Mouse (Mus musculus) hindbrain, embryonic 11.5 days (tissue): ENCODE data around the gene Kcna6. TPM values are rescaled to one million over a fixed set of nuclear protein-coding genes. Genes with fewer than 3 reads are reported as not detected.

Experiments
- ATAC-seq: fragments of 200-750 bp; cut with Nextera tagmentation; 2 replicates; pipeline ENCODE4 v1.8.0; 2017; ENCODE audit warnings: mild to moderate bottlenecking, moderate TSS enrichment, moderate library complexity; ENCODE audit not compliant: low FRiP score
- DNase-seq: peaks from one replicate; pipeline ENCODE4 v3.0.0-alpha.2; 2015; ENCODE audit warnings: low spot score
- H3K27ac ChIP-seq: fragments of 300-500 bp; sonication (generic); 2 replicates; pipeline ENCODE4 v1.5.1; 2014; ENCODE audit warnings: mild to moderate bottlenecking, low read depth, low read length
- H3K27me3 ChIP-seq: fragments of 300-500 bp; sonication (generic); 2 replicates; pipeline ENCODE4 v1.6.1; 2014; ENCODE audit warnings: mild to moderate bottlenecking, low read length, moderate library complexity, mixed read lengths; ENCODE audit not compliant: control insufficient read depth, insufficient read depth
- H3K36me3 ChIP-seq: fragments of 300-500 bp; sonication (generic); 2 replicates; pipeline ENCODE4 v1.6.1; 2014; ENCODE audit warnings: mild to moderate bottlenecking, low read length, moderate library complexity, mixed read lengths; ENCODE audit not compliant: control insufficient read depth, insufficient read depth
- H3K4me1 ChIP-seq: fragments of 300-500 bp; sonication (generic); replicated peaks from 2 replicates; pipeline ENCODE4 v1.6.1; 2014; ENCODE audit warnings: low read length, mixed read lengths; ENCODE audit not compliant: control insufficient read depth, insufficient read depth
- H3K4me2 ChIP-seq: fragments of 300-500 bp; sonication (generic); replicated peaks from 2 replicates; pipeline ENCODE4 v1.6.1; 2014; ENCODE audit warnings: mild to moderate bottlenecking, low read depth, low read length
- H3K4me3 ChIP-seq: fragments of 300-500 bp; sonication (generic); 2 replicates; pipeline ENCODE4 v1.5.1; 2014; ENCODE audit warnings: low read depth, low read length
- H3K9ac ChIP-seq: fragments of 300-500 bp; sonication (generic); 2 replicates; pipeline ENCODE4 v1.6.1; 2014; ENCODE audit warnings: low read depth, low read length
- H3K9me3 ChIP-seq: fragments of 300-500 bp; sonication (generic); 2 replicates; pipeline ENCODE4 v1.6.1; 2016; ENCODE audit warnings: low read length; ENCODE audit not compliant: control insufficient read depth
- WGBS: fragments of 180-500 bp; shearing (Covaris S2); extraction: QIAGEN DNeasy Blood & Tissue Kit; methylation state at CpG from one replicate; pipeline ENCODE4 v1.1.7; 2014; 5-methylcytosine and 5-hydroxymethylcytosine counted together
- polyA plus RNA-seq: library from polyadenylated mRNA; unstranded; fragments of >200 nt; fragmentation: Nextera tagmentation; extraction: Ambion mirVana; gene quantifications from 2 replicates; pipeline ENCODE4 v1.2.1, GENCODE M21; 2014

The Kcna6 gene
- polyA plus RNA-seq, 1 experiment from 2014 or later, result 5.0 TPM

GRCm38 (mm10) chr6:126667001-126667400 is 73.5 kb downstream of the Kcna6 start:
- Histone ChIP-seq H3K4me2 (no peak overlapping the region), H3K27ac (no peak overlapping the region), H3K4me1 (no peaks in the 10 kb centered on the region), H3K27me3 (no peaks in the 10 kb centered on the region), H3K9ac (no peak overlapping the region), H3K36me3 (no peaks in the 10 kb centered on the region), H3K4me3 (no peak overlapping the region), H3K9me3 (no peaks in the 10 kb centered on the region)
- 92% methylated on average over 5 of the region's 5 CpGs for WGBS
- no peak for DNase-seq
- ATAC-seq, result no peak

DNA sequence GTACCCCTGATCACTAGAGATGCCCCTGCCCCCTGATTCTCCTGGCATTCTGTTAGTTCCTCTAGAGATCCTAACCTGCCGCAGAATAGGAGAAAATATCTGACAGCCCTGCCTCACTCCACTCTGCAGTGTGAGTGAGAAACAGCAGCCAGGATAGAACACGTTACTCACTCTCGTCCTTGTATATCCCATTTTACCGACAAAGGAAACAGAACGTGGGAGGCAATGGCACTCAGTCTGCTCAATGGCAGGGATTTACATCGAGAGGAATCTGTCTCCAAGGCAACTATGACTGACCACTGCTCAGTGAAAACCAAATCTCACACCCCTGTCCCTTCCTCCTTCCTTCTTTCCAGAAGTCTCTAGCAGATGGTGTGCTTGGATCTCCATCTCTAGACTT is 74.4 kb downstream of the Kcna6 start:
- no peaks in the 10 kb centered on the region for H3K4me1 ChIP-seq
- ATAC-seq (no peak), DNase-seq (no peak)
- H3K9me3 ChIP-seq, result no peaks in the 10 kb centered on the region
- H3K9ac ChIP-seq, result no peak overlapping the region
- WGBS, result 57% methylated on average over 6 of the region's 6 CpGs
- no peak overlapping the region for H3K27ac ChIP-seq
- H3K27me3 ChIP-seq, result no peaks in the 10 kb centered on the region
- no peaks in the 10 kb centered on the region for H3K36me3 ChIP-seq
- H3K4me3 ChIP-seq, result no peak overlapping the region
- H3K4me2 ChIP-seq, result no peak overlapping the region

GRCm38 (mm10) chr6:126664569-126664968 is 75.9 kb downstream of the Kcna6 start:
- Histone ChIP-seq H3K4me3 (no peak overlapping the region), H3K36me3 (no peaks in the 10 kb centered on the region), H3K27me3 (no peaks in the 10 kb centered on the region), H3K9ac (no peak overlapping the region), H3K4me1 (no peaks in the 10 kb centered on the region), H3K9me3 (no peaks in the 10 kb centered on the region), H3K4me2 (no peak overlapping the region), H3K27ac (no peak overlapping the region)
- ATAC-seq, result no peak
- WGBS, result 91% methylated on average over 3 of the region's 3 CpGs
- no peak for DNase-seq

Other genes with a start within 250 kb of the Kcna6 start
- gene Kcna5, start 205.3 kb downstream of the Kcna6 start, polyA plus RNA-seq, result 3.5 and 3.9 TPM in 2 replicates
- gene Kcna1, start 94.3 kb downstream of the Kcna6 start, polyA plus RNA-seq, result 0.40 and 0.64 TPM in 2 replicates
- 183 and 200 TPM in 2 replicates for gene Ndufa9, start 108.5 kb upstream of the Kcna6 start, polyA plus RNA-seq
- 0.09 and 0.13 TPM in 2 replicates for gene Akap3, start 112.4 kb upstream of the Kcna6 start, polyA plus RNA-seq
- gene Dyrk4, start 181.2 kb upstream of the Kcna6 start, polyA plus RNA-seq, result not detected in 2 replicates
- 64.0 and 65.9 TPM in 2 replicates for gene Rad51ap1, start 198.9 kb upstream of the Kcna6 start, polyA plus RNA-seq
- 19.3 and 25.6 TPM in 2 replicates for gene D6Wsu163e, start 199.3 kb upstream of the Kcna6 start, polyA plus RNA-seq